Mouse (Mus musculus) testis, postnatal 14 days (tissue): ENCODE data around the gene Psg19.
"Not testable (repeated sequence)": the region's sequence is repeated elsewhere in the genome, so short reads cannot be mapped to it uniquely, and the experiment has no call there.

Experiments
- DNase-seq: peaks from one replicate; pipeline ENCODE4 v3.0.0; 2021; ENCODE audit warnings: low spot score

Gene Psg19

DNA sequence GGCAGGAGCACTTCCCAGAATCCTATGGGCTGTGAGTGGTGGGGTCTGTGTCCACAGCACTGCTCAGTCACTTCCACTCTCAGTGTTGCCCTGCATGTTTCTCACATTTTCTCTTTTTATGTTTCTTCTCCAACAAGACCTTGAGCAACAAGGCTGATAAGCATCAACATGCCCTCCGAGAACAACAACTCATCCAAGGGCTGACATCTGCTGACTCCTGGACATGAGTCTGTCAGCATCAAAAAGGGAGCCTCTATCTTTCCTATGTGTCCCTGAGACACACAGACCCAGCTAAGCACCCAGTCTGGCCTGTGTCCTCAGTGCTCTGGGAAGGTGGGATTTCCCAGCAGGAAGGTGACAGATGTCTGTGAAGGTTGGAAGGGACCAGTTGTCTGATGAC is at the start of gene Psg19:
Gene Psg19, minus strand, starts transcription at position 101 of the 400 bp plus-strand sequence.
- no peak for DNase-seq

DNA sequence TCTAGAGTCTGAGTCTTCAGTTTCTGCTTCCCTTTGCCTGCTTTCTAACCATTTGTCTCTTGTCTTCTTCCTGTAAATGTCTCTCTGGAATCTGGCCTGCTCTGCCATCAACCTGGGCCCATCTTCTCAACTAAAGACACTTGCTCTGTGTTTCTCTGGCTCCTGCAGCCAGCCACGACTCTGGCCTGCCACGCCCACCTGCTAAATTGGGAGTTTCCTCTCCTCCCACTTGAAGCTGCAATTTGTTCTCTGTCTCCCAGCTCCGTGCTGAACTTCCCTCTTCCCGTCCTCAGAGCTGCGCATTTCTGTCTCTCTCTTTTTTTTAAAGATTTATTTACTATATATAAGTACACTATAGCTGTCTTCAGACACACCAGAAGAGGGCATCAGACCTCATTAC is 46.5 kb upstream of the Psg19 start:
- no peak for DNase-seq

DNA sequence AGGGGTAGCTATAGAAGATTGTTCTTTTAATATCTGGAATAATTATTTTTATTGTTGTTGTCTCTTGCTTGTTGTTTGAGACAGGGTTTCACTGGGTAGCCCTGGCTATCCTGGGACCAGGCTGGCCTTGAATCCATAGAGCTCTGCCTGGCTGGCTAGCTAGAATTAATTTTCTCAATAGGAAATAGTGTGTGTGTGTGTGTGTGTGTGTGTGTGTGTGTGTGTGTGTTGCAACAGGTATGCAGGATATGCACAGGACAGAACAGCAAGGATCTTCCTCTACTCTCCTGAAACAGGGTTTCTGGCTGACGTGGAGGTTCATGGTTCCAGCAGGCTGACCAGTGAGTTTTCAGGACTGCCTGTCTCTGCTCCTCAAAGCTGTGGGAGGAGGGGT is 42.9 kb upstream of the Psg19 start:
- no peak for DNase-seq

DNA sequence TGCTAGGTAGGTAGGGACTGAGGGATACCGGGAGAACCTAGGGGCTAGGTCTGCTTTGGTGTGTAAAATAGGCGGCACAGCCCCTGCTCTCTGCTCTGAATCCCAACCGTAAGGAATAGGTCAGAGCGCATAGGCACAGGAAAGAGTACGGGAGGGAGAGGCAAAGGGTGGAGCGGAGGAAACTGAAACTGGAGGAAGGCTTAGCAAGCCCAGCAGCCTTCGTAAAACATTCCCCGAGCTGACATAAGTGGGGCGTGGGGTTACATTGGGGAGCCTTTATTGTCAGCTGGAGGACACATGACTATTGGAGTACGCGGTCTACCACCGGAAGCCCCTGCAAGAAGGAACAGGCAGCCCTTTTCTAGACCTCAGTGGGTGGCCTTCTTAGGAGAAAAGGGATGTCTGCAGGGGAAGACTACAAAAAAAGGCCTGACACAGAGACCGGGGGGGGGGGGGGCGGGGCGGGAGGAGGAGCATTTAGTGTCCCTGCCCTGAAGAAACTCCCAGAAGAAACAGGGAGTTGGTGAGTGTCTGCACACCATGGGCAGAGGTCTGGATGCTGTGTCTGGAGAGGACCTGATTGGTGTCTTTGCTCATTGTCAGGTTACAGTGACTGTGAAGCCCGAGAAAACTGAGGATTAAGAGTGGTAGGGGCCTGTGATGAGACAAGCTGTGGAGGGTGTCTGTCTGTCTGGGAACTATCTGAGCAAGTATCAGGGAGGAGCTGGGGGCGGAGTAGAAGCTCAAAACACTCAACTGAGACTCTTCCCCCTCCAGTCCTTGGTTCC is 42.3 kb upstream of the Psg19 start:
- peak; percentile 57 for DNase-seq

DNA sequence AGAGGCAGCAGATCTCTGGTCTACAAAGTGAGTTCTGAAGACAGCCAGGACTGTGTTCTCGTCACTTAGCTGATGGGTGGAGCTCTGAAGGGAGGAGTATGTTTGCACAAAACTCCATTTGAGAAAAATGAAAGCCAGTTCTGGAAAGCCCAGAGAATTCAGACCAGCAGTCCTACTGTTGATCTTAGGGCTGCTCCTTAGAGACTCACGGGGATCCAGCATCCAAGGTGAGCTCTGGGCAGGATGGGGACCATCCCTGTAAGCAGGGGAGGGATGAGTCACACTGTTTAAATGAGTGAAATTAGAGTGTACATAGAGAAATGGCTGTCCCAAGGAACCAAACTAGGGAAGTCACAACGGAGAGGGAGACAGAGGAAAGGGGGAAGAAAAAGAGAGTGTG is 41.5 kb upstream of the Psg19 start, which contains the start of gene Mill2:
Gene Mill2, plus strand, starts transcription at position 102 of the 400 bp plus-strand sequence.
- DNase-seq = no peak

DNA sequence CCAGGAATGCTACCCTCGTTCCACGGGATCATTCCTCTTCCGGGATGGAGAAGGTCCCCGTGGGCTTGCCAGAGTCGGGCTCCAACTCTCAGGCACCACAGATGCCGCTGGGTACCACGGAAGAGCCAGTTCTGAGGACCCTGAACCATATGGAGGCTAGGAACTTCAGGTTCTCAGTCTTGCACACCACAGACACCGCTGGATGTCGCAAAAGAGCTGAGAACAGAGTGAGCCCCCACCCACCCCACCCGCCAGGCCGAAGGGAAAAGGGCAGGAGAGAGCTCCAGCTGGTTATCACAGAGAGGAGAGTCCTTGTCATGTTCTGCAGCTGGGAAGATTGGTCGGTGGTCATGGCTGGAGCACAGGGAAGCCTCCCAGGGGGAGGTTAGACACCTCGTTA is 34.0 kb upstream of the Psg19 start:
- DNase-seq = no peak

DNA sequence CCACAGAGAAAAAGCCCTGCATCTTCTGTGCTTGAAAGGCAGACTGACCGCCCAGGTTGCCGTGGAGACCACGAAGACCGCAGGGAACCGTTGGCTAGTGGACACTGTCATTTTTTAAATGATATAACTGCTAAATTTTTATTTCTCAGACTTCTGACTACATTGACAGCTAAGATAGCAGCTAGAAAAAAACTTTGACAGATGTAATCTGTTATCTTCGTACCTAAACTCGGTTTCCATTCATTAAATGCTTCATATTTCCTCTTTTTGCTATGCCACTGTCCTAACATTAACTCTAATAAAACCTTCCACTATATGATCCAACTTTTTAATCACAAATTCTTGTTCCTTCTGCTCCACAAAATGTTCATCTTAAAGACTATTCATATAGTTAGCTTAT is 31.2 kb upstream of the Psg19 start:
- no peak for DNase-seq

DNA sequence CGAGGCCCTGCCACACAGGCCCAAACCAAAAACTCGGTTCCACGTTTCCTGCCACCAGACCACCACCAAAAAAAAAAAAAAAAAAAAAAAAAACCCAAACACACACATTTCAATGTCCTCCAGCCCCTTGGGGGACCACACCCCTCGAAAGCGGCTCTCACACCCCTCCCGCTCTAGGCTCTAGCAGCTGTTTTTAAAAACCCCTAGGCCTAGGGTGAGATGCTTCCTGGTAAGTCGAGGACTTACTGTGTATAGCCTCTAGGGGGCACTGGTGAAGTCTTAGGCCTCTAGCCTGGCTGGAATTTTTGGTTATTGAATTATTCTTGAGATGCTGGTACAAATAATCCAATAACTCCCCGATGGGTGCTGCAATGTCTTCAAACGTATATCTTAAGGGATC is 30.3 kb upstream of the Psg19 start:
- DNase-seq = no peak

DNA sequence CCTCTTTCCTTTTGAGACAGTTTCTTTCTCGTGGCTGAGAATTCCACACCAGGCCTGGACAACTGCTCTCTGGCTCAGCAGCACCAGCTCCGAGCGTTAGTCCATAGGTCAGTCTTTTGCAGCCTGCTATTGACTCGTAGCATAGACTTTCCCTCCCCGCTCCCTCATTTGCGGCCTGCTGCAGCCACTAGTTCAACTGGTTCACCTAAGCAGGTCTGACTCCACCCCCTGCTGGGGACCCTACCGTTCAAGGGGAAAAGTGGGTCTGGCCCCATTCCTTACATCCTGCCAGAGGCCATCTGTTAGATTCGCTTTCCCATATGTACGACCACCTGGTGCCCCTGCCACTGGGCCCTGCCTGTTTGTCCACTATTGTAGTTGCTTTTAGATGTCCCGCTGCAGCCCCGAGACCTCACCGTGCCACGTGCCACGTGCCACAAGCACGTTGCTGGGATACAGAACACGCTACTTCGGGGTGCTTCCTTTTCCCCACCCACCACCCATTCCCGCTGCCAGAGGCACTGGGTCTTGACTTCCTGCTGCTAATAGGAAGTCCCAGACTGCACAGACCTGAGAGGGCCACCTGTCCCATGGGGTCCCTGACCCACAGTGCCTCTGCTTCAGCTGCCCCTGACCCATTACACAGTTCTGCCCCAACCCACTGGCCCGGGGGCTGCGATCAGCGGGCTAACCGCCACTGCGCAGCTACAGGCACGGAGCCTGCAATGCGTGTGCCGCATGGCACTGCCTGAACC is 29.6 kb upstream of the Psg19 start:
- DNase-seq = no peak

DNA sequence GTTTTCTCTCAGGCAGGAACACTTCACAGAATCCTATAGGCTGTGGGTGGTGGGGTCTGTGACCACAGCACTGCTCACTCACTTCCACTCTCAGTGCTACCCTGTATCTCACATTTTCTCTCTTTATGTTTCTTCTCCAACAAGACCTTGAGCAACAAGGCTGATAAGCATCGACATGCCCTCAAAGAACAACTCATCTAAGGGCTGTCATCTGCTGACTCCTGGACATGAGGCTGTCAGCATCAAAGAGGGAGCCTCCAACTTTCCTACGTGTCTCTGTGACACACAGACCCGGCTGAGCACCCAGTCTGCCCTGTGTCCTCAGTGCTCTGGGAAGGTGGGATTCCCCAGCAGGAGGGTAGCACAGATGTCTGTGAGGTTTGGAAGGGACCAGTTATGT is 23.2 kb upstream of the Psg19 start, which contains the start of gene Psg17:
Gene Psg17, minus strand, starts transcription at position 101 of the 400 bp plus-strand sequence.
- DNase-seq = no peak

DNA sequence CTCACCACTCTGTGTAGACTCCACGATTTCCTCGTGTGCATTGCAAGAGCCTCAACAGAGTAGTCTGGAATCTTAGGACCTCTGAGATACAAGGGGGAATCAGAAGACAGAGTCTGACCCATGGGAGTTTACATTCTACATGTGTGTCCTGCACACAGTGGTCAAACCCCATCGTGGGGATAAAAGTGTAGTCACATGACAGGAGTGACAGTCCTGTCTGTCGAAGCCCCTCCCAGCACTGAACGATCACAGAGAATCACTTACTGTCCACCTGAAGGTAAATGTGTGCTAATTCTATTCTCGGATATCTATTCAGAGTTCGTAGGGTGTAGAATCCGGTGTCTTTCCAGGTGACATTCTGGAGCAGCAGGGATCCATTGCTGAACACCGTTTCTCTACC is 20.0 kb upstream of the Psg19 start:
- no peak for DNase-seq

DNA sequence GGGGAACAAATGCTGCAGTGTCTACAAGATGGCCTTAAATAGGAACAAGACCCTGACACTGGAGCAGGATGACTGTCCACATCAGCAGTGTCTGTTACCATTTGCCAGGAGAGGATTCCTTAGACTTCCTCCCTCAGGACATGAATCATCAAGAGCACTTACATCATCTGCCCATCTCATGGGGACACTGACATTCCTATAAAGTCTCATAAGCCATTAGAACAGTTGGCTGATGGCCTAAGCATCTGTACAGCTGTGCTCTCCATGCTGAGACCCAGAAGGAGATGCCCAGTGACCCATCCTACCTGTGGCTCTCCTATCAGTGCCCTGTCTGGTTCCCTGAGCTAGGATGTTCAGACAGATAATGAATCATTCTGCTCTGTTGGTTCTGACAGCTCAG is 5.2 kb upstream of the Psg19 start:
- DNase-seq = no peak

DNA sequence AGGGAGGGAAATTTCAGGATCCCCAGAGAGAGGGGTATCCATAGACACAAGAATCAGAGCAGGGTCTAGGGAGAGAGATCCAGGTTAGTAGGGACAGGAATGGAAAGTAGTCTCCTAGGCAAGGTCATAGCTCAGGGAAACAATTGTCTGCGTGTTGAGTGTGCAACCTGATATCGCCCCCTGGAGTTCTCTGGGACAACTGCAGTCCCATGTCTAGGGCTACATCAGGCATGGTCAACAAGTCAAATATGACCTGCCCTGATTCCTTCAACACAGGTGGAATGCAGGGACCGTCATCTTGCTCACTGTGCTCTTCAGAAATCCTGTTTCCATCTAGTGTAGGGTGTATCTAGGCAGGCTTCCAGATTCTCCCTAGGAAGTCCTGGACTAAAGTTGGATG is 809 bp upstream of the Psg19 start:
- no peak for DNase-seq

DNA sequence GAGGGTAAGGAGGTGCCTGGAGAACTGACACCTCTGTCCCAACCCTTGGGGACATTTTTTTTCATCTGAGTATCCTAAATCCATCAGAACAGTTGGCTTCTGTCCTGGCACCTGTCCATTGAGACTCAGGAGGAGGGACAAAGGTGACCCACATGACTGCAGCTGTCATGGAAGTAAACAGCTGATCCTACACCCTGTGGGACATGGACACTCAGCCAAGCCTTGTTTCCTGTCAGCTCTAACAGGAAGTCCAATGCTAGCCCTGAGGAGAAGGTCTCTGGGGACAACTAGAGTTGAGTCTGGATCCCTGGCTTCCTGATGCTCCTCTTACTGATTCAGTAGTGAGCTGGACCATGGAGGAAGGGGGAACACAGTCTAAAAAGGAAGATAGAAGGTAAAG is 7.6 kb downstream of the Psg19 start:
- not testable (repeated sequence) for DNase-seq

DNA sequence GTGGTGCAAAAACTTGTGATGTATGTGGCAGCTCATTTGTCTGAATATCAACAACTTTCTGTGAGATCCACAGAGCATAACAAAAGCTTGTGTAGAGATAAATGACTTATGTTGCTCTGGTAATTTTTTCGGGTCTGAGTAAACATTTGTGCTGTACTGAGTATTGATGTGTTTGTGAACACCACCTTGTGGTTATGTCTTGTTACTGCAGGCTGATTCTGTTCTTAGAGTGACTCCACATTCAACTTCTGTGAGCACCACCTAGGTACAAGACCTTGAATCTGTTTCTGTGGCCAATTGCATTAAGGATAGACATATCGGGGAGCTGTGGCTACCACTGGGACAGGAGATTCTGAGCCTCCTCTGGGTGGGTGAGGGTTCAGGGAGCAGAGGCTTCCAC is 17.0 kb downstream of the Psg19 start:
- DNase-seq = not testable (repeated sequence)

DNA sequence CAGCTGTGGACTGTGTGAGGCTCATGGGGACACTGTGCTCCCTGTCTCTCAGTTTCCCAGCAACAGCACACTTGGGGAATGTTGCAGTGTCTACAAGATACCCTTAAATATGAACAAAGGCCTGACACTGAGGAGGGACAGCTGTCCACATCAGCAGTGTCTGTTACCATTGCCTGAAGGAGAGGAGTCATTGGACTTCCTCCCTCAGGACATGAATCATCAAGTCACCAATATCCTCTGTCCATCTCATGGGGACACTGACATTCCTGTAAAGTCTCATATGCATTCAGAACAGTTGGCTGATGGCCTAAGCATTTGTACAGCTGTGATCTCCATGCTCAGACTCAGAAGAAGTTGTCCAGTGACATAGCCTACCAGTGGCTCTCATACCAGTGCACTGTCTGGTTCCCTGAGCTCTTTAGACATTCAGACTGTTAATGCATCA is 19.0 kb downstream of the Psg19 start:
- no peak for DNase-seq

DNA sequence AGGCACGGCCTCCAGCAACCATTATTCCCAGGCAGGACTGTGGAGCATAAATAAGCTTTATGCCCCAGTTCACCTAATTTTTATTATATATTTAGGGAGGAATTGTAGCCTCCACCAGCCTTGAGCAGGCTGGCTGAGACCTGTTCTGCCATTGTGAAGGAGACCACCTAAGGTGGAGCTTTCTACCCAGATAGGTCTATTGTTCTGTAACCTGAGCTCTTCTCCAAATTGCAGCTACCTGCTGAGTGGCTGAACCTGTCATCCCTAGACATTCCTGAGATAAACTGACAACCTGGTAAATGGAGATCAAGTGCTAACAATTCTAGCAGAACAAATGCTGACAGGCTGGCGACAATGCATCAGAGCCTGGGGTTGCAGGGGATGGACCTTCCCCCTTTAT is 35.4 kb downstream of the Psg19 start:
- DNase-seq = not testable (repeated sequence)

DNA sequence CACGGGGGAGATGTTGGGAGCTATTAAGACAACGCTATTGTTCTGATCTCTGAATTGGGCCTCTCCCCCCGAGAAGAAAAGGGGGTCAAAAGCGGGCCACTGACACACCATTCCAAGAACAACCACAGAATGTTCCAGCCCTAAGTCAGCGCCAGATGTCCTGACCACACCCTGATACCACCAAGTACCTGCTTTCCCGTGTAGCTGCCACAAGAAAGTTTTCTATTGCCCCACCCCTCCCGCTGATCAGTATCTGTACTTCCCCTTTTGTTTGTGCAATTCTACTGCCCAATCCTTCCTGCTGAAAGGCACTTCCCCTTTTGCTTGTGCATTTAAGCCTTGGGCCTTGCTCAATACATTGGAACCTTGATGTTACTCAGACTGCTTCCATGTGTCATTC is 38.2 kb downstream of the Psg19 start:
- DNase-seq = not testable (repeated sequence)

DNA sequence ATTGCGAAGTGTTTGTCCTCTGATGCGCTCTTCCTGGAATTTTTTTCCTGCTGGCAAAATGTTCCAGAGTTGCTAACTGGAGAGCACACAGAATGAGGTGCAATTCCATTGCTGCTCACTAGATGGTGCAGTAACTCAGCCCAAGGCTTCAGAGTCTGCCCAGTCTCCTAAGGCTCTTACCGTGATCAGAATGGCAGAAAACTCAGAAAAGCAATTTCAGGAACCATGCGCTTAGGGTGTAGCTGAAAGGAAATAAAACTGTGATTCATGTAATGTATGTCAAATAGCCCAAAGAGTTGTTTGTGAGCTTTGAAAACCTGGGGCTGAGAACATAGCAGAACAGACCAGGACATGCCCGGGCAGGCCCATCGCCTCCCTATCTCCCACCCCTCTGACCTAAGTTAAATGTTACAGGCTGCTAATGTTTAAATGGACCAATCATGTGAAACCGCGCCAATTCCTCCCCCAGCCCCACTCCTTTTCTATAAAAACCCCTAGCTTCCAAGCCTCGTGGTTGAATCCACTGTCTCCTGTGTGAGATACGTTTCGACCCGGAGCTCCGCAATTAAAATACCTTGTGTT is 48.3 kb downstream of the Psg19 start:
- DNase-seq = peak; percentile 10

DNA sequence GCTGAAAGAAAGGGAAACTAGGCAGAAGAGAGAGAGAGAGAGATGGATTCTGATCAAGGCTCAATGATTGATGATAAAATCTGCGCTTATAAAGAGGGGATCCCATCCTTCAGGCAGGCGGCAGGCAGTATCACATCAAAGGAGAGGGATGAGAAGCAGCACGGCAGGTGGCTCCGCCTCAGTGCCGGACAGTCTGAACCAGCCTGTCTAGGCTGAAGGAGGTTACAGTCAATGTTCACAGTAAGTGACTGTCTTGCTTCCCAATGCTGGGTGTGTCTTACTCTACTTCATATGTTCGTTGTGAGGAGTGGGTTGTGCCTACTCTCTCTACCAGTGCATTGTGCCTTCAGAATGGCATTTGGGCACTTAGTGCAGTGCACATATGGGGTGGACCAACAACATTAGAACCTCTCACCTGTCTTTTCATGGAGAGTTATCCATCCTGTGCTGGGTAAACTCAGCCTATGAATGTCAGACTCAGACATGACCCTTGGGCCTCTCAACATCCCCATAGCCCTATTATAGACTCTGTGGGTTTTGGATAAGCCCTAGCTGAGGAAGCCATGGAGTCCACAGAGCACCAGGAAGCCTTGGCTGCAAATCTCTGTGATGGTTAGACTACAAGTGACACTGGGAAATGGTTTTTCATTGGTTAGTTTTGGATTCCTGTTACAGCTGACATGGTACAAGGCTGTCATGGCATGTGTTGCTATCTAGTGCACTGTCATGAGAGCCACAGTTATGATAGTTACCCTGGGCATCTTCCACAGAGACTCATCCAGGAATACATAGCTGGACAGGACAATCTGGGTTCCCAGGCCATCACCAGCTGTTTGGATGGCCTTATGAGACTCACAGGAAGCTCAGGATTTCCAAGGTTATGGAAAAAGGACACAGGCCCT is 49.1 kb downstream of the Psg19 start:
- no peak for DNase-seq

DNA sequence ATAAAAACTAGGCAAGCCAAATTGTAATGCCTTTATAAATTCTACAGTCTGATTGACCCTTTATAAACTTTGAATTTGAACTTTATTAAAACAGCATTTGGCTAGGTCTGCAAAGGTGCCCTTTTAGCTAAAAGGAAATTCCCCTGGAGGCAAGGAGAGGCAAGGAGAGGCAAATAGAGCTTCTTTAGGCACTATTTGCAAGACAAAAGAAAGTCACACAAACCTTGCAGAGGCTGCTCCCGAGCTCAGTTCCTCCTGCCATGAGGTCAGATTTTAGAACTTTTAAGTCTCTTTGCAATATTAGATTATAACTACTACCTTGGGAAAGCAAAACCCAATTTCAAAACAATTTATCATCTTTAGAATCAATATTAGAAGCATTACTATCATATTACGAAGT is 50.9 kb downstream of the Psg19 start:
- DNase-seq = not testable (repeated sequence)
